Mouse (Mus musculus): ENCODE measurements around the gene Prm1.
"Not testable (repeated sequence)": the region's sequence is repeated elsewhere in the genome, so short reads cannot be mapped to it uniquely, and the experiment has no call there.

The Prm1 gene

GRCm38 (mm10) chr16:10821387-10821786, 15.7 kb upstream of the Prm1 start:
- DNase-seq: no peak

GRCm38 (mm10) chr16:10819966-10820365, 14.3 kb upstream of the Prm1 start:
- no peak for DNase-seq

DNA sequence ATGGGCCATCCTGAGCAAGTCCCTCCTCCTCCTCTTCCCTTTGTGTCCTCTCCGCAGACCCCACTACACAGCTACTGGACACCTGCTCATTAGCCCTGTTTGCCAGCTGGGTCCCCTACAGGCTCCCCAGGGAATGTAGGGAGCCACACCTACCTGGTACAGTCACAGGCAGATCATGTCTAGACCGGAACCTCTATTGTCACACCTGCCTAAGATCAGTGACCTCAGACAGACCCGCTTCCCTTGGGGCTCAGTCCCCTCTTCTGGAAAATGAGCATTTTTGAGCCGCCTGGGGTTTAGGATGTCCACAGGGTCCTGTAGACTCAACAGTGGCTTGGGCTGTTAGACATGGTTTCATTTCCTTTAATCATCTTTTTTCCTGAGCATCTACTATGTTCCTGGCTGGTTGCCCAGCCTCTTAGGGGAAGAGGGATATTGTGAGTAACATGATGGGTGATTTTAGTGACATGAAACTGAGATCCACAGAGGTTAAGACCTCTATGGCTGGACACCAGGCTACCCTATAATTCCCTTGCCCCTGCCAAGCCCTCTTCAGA, 13.0 kb upstream of the Prm1 start:
- no peak for DNase-seq

- no peak for DNase-seq
Observed at GRCm38 (mm10) chr16:10814864-10815263, 9.2 kb upstream of the Prm1 start.

- no peak for DNase-seq
Observed at GRCm38 (mm10) chr16:10813726-10814125, 8.1 kb upstream of the Prm1 start.

- no peak for DNase-seq
Observed at GRCm38 (mm10) chr16:10812865-10813371, 7.3 kb upstream of the Prm1 start, which contains the start of gene Gm11172. Gm11172 (plus strand) TSS chr16:10812915.

GRCm38 (mm10) chr16:10810376-10810775, 4.7 kb upstream of the Prm1 start:
- no peak for DNase-seq

DNA sequence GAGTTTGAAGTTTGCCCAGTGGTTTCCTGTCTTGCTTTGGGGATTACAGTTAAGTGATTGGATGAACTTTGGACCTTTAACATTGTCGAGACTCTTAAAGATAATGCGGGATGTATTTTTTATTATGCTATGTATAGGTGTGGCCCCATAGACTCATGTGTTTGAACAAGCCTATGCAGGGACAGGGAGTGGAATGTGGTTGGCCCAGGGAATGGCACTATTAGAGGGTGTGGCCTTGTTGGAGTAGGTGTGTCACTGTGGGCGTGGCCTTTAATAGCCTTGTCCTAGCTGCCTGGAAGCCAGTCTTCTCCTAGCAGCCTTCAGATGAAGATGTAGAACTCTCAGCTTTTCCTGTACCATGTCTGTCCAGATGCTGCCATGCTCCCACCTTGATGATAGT, 3.2 kb downstream of the Prm1 start:
- DNase-seq: not testable (repeated sequence)

DNA sequence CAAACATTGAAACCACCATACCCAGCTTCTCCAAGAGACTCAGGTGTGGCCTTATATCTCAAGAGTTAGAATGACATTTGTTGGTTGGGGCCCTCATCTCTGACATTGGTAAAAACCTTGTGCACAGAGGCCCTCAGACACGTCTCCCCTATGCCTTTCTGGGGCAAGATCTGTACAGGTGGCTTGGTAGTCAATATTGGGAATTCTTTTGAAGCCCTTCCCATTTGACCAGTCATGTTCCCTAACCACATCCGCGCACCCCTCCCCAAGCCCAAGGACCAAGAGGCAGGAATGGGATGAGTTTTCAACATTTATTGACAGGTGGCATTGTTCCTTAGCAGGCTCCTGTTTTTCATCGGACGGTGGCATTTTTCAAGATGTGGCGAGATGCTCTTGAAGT, 9.6 kb downstream of the Prm1 start, which contains the start of gene Prm2:
TSS of gene Prm2 (minus strand) at position 101 of the 400 bp plus-strand sequence.
- no peak for DNase-seq

DNA sequence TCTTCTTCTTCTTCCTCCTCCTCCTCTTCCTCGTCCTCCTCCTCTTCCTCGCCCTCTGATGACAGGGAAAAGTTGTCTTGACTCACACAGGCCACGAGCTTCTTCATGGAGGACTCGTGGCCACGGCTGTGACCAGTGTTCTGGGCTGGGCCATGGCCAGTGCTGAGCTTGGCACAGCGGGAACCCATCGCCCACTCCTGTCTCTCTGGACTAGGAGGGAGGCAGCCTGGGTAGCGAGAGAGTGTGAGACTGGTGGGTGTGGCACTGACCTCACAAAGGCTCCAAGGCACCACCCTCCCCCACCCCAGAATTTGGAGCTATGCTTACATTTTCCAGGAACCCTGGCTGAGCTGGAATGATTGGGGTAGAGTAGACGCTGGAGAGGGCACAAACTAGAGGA, 14.9 kb downstream of the Prm1 start, which contains the start of gene Prm3:
TSS of gene Prm3 (minus strand) at position 213 of the 400 bp plus-strand sequence.
- no peak for DNase-seq

GRCm38 (mm10) chr16:10788866-10789265, 16.8 kb downstream of the Prm1 start:
- no peak for DNase-seq

GRCm38 (mm10) chr16:10788271-10788670, 17.4 kb downstream of the Prm1 start, which contains the start of gene Tnp2:
Tnp2 (minus strand) TSS chr16:10788660.
- DNase-seq: no peak

- no peak for DNase-seq
Observed at GRCm38 (mm10) chr16:10787548-10788058, 18.0 kb downstream of the Prm1 start.

GRCm38 (mm10) chr16:10786782-10787547, 18.7 kb downstream of the Prm1 start:
- DNase-seq: no peak

DNA sequence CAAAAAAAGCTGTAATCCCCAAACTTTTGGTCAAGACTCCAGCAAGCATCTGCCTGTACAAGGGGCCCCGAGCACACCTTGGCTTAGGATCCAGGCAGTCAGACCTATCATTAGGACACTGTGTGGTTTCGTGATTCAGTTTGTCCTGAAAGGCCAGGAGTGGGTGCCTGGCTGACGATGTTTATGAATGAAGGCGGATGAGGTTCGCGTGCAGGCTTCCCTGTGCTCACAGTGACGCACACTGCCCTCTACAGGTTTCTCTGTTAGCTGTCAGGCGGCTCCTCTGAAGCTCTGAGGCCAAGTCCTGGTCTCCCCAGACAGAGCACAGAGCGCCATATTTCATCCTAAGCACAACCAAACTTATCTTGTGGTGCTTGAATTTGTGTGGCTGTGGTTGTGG, 19.4 kb downstream of the Prm1 start:
- peak; percentile 89 for DNase-seq

- DNase-seq: peak; percentile 87
Observed at GRCm38 (mm10) chr16:10785371-10786231, 20.0 kb downstream of the Prm1 start, which contains the start of gene Socs1. Socs1 (minus strand) TSS chr16:10785536.

DNA sequence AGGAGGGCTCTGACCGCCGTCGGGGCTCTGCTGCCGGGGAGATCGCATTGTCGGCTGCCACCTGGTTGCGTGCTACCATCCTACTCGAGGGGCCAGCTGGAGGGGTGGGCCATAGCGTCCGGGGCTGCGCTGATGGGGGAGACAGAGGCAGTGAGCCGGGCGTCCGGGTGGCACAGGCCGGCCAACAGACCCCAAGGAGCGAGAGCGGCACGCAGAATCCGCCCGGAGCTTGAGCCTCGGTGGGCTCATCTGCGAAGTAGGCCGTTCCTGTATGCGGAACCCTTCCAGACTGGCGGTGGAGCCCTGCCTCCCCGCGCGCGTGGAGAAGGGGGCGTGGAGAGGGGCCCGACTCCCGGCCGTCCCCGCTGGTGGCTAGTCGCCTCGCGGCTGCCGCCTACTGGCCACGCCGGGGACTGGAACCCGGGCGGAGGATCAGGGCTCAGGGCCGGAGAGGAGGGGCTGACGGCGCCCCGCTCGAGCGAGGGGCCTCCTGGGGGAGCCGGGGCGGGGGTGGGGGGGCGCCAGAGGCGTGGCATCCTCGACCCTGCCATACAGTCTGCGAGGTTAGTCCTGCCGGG, 20.8 kb downstream of the Prm1 start:
- peak; percentile 89 for DNase-seq

- DNase-seq: peak; percentile 14
Observed at GRCm38 (mm10) chr16:10783883-10784792, 21.5 kb downstream of the Prm1 start.

DNA sequence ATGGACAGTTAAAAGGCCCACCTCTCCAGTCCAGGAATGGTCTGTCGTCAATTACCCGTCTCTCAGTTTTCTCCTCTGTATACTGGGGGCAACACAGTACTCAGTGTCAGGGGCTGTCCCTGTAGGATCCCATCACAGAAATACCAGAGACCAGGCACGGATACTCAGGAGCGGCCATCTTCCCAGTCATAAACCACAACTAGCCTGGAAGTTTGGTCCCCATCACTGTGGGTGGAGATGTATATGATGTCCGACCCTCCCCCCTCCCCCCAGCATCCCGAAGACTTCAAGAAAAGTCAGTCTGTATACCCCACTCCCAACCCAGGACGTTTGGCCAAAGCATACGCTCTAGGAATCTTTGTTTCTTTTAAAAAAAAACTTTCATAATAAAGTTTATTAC, 22.2 kb downstream of the Prm1 start:
- no peak for DNase-seq

DNA sequence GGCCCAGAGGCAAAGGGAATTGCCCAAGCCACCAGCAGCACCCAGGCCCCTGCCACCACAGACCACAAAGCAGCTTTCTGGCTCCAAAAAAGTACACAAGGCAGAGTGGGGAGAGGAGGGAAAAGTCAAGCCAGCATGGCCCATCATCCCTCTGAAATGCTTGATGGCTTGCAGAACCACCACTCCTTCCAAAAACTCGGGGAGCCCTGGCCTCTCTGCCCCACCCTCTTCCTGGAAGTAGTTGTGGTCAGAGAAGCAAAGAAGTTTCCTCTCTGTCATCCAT, 22.5 kb downstream of the Prm1 start:
- DNase-seq: no peak

- peak; percentile 30 for DNase-seq
Observed at GRCm38 (mm10) chr16:10782377-10783151, 23.1 kb downstream of the Prm1 start.
